Mouse (Mus musculus): ENCODE measurements around the gene Kalrn.
"Not testable (repeated sequence)": the region's sequence is repeated elsewhere in the genome, so short reads cannot be mapped to it uniquely, and the experiment has no call there.

Gene Kalrn

DNA sequence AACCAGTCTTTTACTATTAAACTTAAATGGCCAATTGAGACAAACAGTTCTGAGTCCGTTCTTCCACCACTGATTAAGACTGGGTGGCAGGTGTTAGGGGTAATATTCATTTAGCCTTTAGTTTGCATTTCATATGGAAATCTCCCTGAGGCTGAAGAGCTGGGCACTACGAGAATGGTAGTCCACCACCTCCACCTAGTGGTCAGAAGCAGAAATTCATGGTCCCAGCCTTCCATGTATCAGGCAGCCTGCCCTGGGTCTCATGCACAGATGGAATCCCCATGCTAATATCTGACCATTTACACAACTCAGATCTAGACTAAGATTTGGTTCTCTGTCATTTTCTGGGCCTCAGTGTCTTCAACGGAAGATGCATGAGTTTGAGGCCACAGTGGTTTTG is 458.7 kb downstream of the Kalrn start:
- peak; percentile 79 for DNase-seq (ENCODE audit: low read depth, low spot score)

GRCm38 (mm10) chr16:34113150-34113549 is 460.2 kb downstream of the Kalrn start:
- no peak for DNase-seq (ENCODE audit: low read depth, low spot score)

DNA sequence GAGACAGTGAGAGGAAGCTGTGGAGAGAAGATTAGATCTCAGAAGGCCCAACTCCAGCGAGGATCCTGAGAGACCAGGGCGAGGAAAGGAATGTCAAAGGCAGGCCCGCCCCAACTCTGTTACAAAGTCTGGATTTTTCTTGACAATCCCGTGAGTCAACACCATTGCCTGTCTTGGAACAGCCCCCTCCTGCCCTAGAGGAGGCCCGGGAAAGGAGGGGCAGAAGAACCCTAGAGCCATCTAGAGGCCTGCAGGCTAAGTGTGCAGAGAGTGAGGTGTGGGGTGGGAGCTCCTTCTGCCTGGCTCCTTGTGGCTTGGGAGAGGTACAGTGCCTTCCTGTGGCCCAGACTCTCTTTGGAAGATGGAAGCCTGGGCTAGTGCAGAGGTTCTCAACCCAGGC is 460.8 kb downstream of the Kalrn start:
- DNase-seq (ENCODE audit: low read depth, low spot score): no peak

DNA sequence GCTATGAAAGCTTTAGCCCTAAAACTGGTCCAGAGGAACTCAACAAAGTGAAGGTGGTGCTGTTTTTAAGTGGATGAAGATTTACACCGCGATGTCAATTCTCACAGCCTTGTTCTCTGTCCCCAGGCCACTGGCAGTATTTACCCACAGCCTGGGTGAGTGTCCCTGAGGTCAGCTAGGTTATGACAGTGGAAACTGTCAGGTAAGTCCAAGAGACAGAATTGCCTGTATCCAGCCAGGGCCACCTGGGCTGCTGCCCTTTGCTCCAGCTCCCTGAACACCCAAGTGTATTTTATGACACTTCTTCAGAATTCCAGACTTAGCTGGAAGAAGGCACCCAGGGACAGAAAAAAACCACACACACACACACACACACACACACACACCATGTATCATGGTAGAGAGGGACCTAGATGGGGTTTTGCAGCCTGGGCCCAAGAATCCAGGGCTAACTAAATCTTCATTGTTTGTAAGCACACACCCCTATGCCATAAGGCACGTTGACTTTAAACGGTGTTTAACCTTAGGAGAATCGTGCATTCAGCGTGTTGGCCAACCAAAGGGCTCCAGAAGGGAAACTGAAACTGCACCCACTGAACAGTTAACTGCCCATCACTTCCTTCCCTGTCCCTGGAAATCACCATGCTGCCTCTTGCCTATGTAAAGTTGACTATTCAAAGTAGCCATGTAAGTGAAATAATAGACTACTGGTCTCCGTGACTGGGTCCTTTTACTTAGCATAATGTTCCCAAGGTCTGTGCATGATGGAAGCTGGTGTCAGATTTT is 462.3 kb downstream of the Kalrn start:
- DNase-seq (ENCODE audit: low read depth, low spot score): no peak

GRCm38 (mm10) chr16:34104427-34104826 is 468.9 kb downstream of the Kalrn start:
- DNase-seq (ENCODE audit: low read depth, low spot score): no peak

DNA sequence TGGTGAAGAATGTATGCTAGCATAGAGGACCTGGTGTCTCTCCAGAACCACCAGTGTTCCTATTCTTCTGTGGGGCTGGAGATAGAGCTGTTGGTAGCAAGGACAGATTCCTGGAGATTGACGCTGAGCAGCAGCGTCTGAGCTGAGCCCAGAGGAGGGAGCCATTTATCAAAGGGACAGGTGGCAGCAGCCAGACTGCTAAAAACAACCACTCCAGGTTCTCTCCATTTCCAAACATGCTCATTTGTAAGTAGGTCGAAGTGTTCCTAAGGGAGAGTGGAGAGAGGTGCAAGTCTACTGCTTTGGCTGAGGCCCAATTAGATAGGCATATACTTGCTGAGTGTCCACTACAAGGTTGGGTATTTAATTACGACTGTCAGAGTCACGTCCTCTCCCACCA is 470.6 kb downstream of the Kalrn start:
- no peak for DNase-seq (ENCODE audit: low read depth, low spot score)

DNA sequence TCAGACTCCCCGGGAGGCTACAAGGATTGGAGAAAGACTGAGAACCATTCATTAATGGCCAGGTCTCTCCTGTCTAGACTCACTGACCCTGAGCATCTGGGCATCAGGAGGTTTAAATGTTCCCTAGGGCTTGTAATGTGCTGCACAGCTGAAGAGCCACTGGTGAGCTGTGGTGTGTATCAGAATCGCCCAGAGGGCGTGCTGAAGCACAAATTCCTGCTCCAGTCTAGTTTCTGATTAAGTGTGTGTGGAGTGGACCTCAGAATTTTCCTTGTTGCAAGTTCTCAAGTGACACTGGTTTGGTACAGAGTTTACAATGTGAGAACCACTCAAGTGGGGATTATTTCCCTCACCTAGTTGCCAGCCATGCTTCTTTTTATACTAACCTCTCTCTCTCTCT is 473.5 kb downstream of the Kalrn start:
- DNase-seq (ENCODE audit: low read depth, low spot score): no peak

DNA sequence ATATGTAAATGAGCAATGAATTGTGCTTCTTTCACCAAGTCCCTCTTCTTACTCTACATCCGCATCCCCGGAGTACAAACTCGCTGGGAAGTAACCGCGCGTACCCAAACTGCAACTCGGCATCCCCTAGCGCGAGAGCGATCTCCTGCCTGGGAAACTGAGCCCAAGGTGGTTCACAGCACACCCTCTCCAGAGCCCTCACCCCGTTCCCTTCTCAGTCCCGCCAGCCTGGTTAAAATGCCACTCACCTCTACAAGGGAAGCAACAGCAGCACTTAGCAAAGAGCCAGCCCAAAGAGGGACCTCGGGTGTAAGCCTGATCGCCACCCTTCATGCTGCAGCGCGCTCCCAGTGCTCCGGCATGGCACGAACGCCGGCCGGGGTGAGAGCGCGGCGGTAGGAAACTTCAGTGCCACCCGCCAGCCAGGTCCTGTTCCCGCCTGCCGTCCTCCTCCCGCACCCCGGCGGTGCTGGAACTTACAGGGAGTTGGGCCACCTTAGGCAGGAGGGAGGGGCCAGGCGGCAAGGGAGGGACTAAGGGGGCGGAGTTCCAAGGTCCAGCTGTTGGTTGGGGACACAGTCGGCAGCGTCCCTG is 477.7 kb downstream of the Kalrn start:
- peak; percentile 53 for DNase-seq (ENCODE audit: low read depth, low spot score)

DNA sequence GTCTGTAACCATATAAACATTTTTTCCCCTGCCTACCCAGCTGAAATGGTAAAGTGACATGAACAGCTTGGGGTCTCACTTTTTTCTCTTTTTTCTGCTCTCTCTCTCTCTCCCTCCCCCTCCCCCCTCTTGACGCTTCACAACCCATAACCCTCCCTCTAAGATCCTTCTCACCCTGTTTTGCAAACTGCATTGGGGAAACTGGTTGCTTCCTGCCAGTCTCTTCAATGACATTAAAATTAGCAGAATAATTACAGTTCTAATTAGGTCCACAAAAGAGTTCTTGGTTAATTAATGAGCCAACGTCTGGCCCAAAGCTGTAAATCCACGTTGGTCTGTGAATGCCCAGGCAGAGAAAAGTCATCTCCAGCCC is 478.3 kb downstream of the Kalrn start:
- DNase-seq (ENCODE audit: low read depth, low spot score): peak; percentile 22

DNA sequence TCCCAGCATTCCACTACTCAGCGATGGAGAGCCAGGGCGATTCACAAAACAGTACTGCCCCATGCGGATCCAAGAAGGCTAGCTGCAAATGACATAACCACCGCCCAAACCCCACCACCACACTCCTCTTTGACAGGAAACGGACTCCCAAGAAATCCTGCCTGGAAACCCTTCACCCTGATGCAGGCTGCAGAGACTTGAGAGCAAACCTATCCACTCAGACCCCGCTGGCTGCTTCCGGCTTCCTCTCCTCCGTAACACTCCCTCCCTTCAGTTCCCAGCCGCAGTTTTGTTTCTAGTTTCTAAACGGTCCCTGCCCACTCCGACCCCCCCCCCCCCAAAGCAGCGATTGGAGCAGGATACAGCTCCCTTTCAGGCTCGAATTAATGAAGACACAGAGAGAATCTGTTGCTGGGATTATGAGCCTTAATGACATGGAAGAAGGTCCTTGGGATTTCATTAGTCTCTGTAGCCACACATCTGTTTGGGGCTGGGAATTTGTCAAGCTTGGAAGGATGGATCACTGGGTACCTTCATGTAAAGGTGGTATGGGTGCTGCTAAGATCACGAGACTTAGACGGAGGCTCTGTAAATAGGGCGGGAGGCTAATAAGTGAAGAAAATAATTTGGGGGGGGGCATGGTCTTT is 478.8 kb downstream of the Kalrn start:
- peak; percentile 46 for DNase-seq (ENCODE audit: low read depth, low spot score)

DNA sequence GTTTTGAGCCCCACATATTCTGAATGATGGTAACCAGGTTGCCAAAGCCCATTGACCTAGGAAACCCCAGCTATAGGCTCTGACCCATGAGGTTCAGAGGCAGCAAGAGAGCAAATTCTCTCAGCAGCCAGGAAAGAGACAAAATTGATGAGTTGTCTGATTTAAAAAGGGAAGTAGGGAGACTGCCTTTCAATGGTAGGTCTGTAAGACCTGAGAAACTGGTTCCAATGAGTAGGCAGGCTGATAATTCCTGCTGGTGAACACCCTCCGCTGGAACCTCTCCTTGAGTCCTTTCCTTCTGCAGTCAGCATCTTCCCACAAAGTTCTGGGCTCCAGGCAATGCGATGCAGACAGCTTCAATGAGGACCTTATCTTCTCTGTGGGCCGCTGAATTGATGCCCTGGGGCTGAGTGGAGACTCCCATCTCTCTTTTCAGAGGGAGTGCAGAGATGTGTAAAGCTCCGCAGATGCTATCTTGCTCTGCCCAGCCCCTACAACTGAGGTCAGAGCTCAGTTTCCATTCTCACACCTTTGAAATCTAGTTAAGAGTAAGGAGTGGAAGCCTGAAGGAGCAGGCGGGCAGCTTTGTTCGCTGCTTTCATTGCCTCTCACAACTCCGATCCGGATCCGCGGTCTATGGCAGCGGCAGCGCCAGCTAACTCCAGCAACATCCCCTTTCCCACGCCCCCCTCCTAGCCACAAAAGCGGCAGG is 479.4 kb downstream of the Kalrn start:
- DNase-seq (ENCODE audit: low read depth, low spot score): no peak

DNA sequence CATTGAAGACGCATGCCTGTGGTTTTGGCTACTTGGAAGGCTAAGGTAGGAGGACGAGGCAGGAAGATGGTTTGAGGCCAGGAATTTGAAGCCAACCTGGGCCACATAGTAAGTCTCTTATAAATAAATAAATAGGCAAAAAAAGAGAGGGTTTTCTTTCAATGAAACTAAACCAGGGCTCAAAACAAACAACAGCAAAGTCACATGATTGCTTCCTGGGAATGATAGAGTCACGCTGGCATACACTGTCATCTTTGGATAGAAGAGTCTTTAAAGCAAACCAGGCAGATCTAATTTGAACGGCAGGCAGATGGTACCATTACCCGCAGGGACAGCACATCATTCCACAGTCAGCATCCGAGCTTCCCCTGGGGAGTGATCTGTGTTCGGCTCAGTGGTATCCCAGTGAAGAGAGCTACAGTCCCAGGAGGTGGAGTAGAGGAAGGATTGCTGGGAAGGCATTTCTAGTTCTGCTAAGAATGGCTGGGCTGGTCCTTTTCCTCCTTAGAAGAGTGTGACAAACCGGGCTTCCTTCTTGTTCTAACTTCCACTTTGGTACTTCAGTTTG is 483.7 kb downstream of the Kalrn start:
- no peak for DNase-seq (ENCODE audit: low read depth, low spot score)

DNA sequence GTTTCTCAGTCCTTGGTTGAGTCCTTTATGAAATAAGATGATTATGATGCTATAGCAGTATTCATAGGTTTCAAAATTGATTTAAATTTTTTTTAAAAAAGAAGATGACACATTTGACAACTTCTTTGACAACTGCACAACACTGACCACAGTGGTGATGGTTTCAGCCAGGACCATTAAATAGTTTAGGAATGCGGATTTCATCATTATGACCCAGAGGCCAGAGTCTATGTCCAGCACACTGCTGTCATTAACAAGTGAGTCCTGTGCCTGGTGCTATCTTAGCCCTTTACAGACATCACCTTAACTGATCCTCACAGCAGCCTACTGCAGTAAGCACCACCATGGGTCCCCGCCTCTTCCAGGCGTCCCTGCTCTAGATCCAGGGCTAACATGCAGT is 484.3 kb downstream of the Kalrn start:
- DNase-seq (ENCODE audit: low read depth, low spot score): no peak

GRCm38 (mm10) chr16:34088331-34088730 is 485.0 kb downstream of the Kalrn start:
- no peak for DNase-seq (ENCODE audit: low read depth, low spot score)

GRCm38 (mm10) chr16:34084135-34084920 is 489.0 kb downstream of the Kalrn start:
- DNase-seq (ENCODE audit: low read depth, low spot score): no peak

- peak; percentile 12 for DNase-seq (ENCODE audit: low read depth, low spot score)
Measured at GRCm38 (mm10) chr16:34082494-34083469, 490.6 kb downstream of the Kalrn start.

- DNase-seq (ENCODE audit: low read depth, low spot score): no peak
Measured at GRCm38 (mm10) chr16:34081683-34082438, 491.5 kb downstream of the Kalrn start.

DNA sequence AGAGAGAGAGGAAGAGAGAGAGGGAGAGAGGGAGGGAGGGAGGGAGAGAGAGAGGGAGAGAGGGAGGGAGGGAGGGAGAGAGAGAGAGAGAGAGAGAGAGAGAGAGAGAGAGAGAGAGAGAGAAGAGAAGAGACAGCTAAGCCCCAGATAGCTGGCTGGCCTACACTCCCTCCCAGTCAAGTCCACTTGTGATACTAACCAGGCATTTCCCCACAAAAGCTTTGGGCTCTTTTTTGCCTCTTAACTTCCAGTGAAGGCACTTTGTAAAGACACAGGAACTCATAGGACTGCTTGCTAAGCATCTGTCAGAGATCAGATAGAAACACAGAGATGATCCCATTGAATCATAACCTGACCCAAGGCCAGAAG is 492.0 kb downstream of the Kalrn start:
- not testable (repeated sequence) for DNase-seq (ENCODE audit: low read depth, low spot score)

DNA sequence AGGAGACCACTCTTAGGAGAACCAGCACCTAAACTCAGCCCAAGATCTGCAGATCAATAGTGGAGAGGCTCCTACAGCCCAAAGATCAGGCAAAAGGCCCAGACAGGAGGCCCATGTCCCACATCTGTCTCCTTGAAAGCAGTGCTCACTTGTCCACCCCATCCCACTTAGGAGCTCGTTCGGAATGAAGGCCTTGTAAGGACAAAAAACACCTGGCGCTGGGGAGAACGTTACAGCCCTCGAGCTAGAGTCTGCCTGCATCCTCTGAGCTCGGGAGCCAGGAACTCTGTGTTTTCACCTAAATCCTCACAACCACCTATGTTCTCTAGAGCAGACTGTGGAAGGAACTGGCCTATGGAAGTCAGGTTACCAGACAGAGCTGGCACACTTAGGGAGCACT is 492.5 kb downstream of the Kalrn start:
- DNase-seq (ENCODE audit: low read depth, low spot score): no peak

Data from CD4-positive, CD25-positive, alpha-beta regulatory T cell, adult 2 months (primary cell).